In the genomic region with DNA sequence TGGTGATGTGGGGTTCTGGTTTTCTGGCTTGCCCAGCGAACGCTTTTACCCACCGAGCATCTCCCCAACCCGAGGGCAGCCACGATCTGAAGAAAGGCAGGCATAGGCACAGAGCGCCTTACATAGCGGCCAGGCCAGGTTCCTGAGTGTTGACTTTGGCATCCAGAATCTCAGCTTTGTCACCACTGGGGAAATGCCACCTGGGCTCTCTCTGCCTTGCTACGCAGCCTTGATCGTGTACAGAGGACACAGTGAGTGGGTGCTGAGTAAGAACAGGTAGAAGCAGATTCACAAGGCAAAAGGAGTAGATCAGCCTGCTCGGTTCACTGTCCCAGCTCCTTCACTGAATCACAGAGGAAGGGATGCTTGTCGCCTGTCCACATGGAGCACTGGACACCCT, we compare ENCODE assay signal across 29 mouse cellular contexts. TPM values are rescaled to one million over a fixed set of nuclear protein-coding genes. Genes with fewer than 3 reads are reported as not detected.
"Had no signal": no experiment of that assay in that cellular context is flagged by ENCODE, and none has a peak within 500 bp of the region (broad histone marks: within the 10 kb centered on the region; RNA-seq: fewer than 3 reads in every experiment).

No protein-coding gene starts in this region.

- H3K4me1 ChIP-seq: liver, embryonic 13.5 days had no signal

- H3K27ac ChIP-seq: intestine, embryonic 15.5 days; kidney, postnatal 0 days; left cerebral cortex, adult 2 months; liver, embryonic 13.5 days; macrophage; midbrain, embryonic 13.5 days; neural tube, embryonic 13.5 days; stomach, embryonic 15.5 days had no signal

- ATAC-seq: intestine, embryonic 15.5 days; midbrain, embryonic 13.5 days; midbrain, embryonic 16.5 days had no signal

- DNase-seq: kidney, adult 11 months; kidney, adult 8-10 months; kidney, postnatal 36 days; layer of hippocampus, postnatal 36 days; liver, embryonic 13.5 days; retina, postnatal 1 day; right cerebral cortex, postnatal 25 days; spleen, adult 18-20 months; thymus, postnatal 25 days had no signal

- H3K4me3 ChIP-seq: intestine, embryonic 15.5 days; left cerebral cortex, adult 2 months; limb, embryonic 13.5 days; liver, embryonic 13.5 days; midbrain, embryonic 13.5 days; myocyte; neural tube, embryonic 13.5 days; stomach, embryonic 15.5 days had no signal

- H3K36me3 ChIP-seq: intestine, embryonic 15.5 days; limb, embryonic 13.5 days; liver, embryonic 13.5 days; midbrain, embryonic 13.5 days; neural tube, embryonic 13.5 days; stomach, embryonic 15.5 days had no signal

- H3K4me2 ChIP-seq: intestine, embryonic 15.5 days; limb, embryonic 13.5 days; liver, embryonic 13.5 days; midbrain, embryonic 13.5 days; neural tube, embryonic 13.5 days; stomach, embryonic 15.5 days had no signal

- H3K9me3 ChIP-seq: intestine, embryonic 15.5 days; limb, embryonic 13.5 days; liver, embryonic 13.5 days; midbrain, embryonic 13.5 days; neural tube, embryonic 13.5 days; stomach, embryonic 15.5 days had no signal

- H3K9ac ChIP-seq: intestine, embryonic 15.5 days; limb, embryonic 13.5 days; liver, embryonic 13.5 days; midbrain, embryonic 13.5 days; neural tube, embryonic 13.5 days; stomach, embryonic 15.5 days had no signal

- H3K27me3 ChIP-seq: intestine, embryonic 15.5 days; limb, embryonic 13.5 days; liver, embryonic 13.5 days; midbrain, embryonic 13.5 days; neural tube, embryonic 13.5 days; stomach, embryonic 15.5 days had no signal

RNA-seq across cellular contexts. Expression of a gene that starts 15.6 kb away (rescaled TPM):
- total RNA-seq: liver, adult 2 months; monocyte, adult 5-6 weeks; neutrophil, adult 5-6 weeks had no signal
- polyA plus RNA-seq: macrophage had no signal

RNA-seq across cellular contexts. Expression of a gene that starts 21.9 kb away (rescaled TPM):
- total RNA-seq: layer of hippocampus, adult 8-10 months; layer of hippocampus, postnatal 10 days; layer of hippocampus, postnatal 36 days; left cerebral cortex, adult 2 months; left cerebral cortex, postnatal 10 days; left cerebral cortex, postnatal 36 days; liver, adult 2 months; megakaryocyte, adult 5-6 weeks; monocyte, adult 5-6 weeks; neutrophil, adult 5-6 weeks had no signal
- polyA plus RNA-seq: intestine, embryonic 15.5 days; kidney, postnatal 0 days; limb, embryonic 13.5 days; liver, adult 2 months; liver, embryonic 13.5 days; liver, embryonic 16.5 days; macrophage; midbrain, embryonic 13.5 days; midbrain, embryonic 16.5 days; myocyte; neural tube, embryonic 13.5 days; stomach, embryonic 15.5 days; thymus, postnatal 0 days had no signal
